Mouse (Mus musculus) heart, adult 10 weeks (tissue): Measurements from ENCODE around the gene Casr. TPM values are rescaled to one million over a fixed set of nuclear protein-coding genes. Genes with fewer than 3 reads are reported as not detected.

Experiments
- polyA plus RNA-seq: library from polyadenylated mRNA; stranded (reverse); fragments of 350-450 nt; fragmentation: Illumina TruSeq; extraction: RNeasy Lipid Tissue Mini Kit (QIAGEN cat#74804); gene quantifications from one replicate; pipeline ENCODE4 v1.2.3, GENCODE M21; 2014; ENCODE audit warnings: low read depth, low replicate concordance

Casr gene
- polyA plus RNA-seq, result not detected

GRCm38 (mm10) chr16:36561386-36562338 is at the start of gene Casr:
Gene Casr, minus strand, starts transcription at chr16:36562141.

GRCm38 (mm10) chr16:36455342-36455802 is 106.6 kb downstream of the Casr start, which contains the start of gene Stfa3:
Gene Stfa3, minus strand, starts transcription at chr16:36455392.

Other genes starting within 250 kb of the Casr start
- not detected for gene BC117090, start 227.8 kb downstream of the Casr start, polyA plus RNA-seq
- not detected for gene BC100530, start 194.4 kb downstream of the Casr start, polyA plus RNA-seq
- not detected for gene Stfa2, start 153.7 kb downstream of the Casr start, polyA plus RNA-seq
- gene Stfa3, start 106.7 kb downstream of the Casr start, polyA plus RNA-seq, result not detected
- 2.0 TPM for gene Cd86, start 103.9 kb upstream of the Casr start, polyA plus RNA-seq
- not detected for gene Ildr1, start 131.8 kb upstream of the Casr start, polyA plus RNA-seq
- gene Slc15a2, start 222.8 kb upstream of the Casr start, polyA plus RNA-seq, result 5.2 TPM